Mouse (Mus musculus) heart, postnatal 14 days (tissue): ENCODE results near the gene Tiam1. TPM values are rescaled to one million over a fixed set of nuclear protein-coding genes. Genes with fewer than 3 reads are reported as not detected.
A peak's percentile ranks its signal among the peaks of the same experiment; 100 is the strongest.

Source experiments
- DNase-seq, 2 experiments: peaks; one replicate each; pipeline ENCODE4 v3.0.0; 2021 to 2022
- intact Hi-C: fragments of 180-260 bp; cut with DNase I; formaldehyde crosslinking; loops from one replicate; pipeline ENCODE4 v1.15.1; 2025
- total RNA-seq, 2 experiments: library from RNA; stranded (reverse); gene quantifications; 2 replicates each; pipeline ENCODE4 v1.2.3; 2021

Tiam1 gene
- total RNA-seq, 2 experiments from 2014 or later, result 6.1 to 7.6 TPM

DNA sequence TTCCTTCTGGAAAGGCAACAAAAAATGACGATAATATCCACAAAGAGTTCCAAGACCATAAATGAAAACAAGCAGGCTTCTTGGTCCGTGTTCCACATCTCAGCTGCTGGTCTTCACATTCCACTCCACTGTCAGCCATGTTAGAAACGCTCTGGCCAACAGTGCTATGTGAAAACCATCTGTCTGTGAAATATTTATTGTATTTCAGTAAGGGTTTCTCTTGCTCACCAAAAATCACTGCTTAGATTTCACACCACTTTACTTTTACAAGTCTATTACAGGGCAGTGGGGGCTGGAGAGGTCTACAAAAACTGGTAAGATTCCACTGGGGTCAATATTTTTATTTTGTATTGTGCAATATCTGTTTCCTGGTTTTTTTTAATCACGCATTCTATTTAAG lies 127.5 kb downstream of the Tiam1 start:
- intact Hi-C loops, result no loop called here
- no peak for DNase-seq

DNA sequence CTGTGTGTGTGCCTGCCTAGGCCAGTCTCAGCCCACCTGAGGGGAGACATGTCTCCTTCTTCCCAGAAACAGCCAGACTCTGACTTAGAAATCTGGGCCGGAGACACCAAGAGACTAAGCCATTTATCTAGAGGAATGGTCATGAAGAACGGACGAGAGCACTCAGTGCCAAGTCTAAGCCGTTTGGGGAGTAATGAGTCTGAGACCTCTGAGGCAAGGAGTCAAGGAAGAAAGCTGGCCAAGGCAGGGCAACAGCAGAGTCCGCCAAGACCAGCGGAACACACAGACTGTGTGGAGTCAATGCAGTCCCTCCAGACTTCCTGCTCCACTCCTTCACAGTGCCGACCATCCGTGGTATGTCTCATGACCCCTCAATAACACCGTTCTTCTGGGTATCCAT lies 129.0 kb downstream of the Tiam1 start:
- peak; percentile 13 to 31 for DNase-seq

DNA sequence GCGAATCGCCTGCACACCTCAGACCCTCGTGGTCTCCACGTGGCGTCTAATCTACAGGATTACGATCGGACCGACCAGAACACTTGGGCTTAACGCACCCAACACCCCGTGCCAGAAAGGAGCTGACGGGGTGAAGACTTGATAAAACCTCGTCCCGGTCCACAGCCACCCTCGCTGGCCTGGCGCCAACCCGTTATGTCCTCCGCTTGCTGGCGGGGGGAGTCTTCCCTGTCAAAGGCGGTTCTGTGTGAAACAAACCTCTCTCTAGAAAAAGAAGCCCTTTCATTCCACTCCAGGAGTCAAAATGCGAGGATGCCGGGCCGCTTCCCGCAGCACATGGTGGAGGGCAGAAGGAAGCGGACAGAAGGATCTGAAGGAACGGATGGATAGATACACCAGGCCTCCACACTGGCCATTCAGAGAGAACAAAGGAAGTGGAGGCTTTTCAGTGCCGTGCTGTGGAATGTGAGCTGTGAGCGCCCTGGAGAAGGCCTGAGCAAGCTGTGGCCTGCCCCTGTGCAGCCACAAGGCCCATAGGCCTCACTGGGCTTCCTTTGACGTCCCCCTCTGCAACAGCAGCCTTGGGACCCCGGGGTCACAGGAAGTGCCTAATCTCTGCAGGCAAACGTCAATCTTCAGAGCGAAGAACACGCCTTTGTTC lies 131.9 kb downstream of the Tiam1 start:
- intact Hi-C loops, result no loop called here
- DNase-seq, result no peak

More for the DNA sequence above, 129.0 kb downstream of the Tiam1 start:
- intact Hi-C loops, result no loop called here

DNA sequence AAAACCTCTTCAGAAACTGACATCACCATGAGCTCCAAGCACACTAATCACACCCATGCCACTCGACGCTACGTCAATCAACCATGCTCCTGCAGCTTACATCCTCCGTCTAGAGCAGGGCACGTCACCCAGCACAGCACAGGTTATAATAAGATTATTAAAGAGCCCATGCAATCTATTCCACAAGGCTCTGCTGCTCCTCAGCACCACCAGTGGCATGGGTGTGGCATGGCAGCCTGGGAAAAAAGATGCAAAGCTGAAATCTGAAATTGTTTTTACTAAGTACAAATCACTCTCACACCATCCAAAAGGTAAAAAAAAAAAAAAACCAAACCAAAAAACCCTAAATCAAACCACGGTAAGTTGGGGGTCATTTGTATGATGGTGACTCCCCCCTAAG lies 135.1 kb downstream of the Tiam1 start:
- no peak for DNase-seq
- intact Hi-C loops, result no loop called here

DNA sequence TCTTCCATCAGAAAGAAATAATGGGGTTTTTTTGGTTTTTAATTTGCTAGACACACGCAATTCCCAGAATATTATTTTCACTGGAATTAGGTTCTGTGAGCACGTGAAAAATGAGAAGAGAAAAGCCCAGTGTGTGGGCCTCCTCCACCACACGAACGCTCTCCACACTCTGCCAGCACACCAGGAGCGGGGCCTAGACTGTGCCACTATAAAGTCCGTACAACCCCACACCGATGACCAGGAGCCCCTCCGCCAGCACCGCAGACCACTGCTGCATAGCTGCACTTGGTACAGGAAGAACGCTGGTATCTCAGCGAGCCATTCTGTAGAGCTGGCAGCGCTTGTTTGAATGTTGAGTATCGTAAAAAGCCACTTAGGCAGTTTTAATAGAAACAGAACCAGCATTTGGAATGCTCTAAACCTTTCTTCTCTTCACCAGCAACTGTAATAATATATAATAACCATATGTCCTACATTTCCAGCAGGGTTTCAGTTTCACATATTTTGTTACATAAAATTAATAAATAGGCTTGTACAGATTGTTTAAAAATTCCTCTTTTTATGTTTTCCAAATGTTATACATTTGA lies 136.1 kb downstream of the Tiam1 start:
- intact Hi-C loops, result no loop called here
- no peak for DNase-seq

DNA sequence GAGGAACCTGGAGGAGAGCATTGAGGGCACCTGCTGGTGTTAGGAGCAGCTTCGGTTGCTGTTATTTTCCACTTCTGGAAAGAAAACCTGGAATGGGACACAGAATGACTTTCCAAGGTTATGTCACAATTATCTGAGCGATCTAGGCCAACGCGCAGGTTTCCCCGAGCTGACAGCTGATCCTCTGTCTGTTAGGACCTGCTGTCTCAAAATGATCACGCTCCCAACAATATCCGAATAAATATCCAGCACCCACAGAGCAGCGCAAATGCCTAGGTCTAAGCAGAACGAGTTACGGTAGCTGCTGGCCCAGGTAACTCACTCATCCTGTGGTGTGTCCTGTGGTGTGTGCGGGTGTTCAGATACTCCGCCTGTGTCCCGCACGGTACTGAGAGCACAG lies 140.0 kb downstream of the Tiam1 start:
- no peak for DNase-seq
- intact Hi-C loops, result no loop called here

DNA sequence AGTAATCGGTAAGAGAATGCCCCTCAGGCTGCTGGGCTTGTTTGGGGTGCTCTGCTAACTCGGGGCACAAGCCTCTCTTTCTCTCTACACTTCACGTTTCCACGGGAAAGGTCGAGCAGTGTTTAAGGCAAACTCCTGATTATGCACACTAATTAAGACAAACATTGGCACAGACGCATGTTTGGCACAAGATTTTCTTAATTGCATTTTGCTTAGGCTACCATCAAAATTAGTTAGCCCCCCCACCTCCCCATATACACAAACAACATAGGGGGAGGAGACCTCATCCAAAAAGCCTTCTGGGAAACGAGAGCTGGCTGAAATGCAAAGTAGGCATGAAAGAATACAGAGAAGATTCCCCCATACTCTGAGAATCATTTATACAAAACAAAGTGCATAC lies 148.4 kb downstream of the Tiam1 start:
- no peak for DNase-seq
- intact Hi-C loops, result no loop called here

DNA sequence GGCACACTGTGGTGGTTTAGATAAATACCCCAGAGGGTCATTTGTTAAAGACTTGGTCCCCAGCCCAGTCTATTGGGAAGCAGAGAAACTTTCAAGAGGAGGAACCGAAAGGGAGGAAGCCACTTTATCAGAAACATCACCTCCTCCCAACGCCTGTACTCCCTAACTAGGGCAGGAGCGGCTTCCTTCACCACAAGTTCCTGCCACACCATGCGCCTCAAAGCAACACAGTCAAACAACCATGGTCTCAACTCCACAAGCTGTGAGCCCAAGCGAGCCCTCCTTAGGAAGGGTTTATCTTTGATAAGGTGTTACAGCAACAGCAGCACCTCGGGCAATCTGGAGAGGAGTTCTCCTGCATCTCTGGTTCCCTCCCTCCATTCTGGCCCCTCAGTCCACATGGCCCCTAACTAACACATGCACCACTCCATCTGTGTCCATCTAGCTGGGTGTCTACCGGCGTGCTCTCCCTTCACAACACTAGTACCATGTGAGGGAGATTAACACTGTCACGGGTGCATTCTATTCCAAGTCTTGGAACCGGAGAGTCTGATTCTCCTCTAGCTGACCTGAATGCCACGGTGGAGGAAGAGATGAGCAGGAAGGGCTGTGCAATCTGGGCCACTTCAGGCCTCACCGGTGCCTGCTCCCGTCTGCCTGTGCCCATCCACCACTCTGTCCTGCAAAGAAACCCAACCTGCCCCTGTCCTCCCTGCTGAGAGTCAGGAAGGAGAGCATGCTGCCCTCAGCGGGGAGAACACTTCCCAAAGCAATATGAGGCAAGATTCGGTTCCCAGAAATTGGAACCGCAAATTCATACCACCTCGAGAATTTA lies 149.4 kb downstream of the Tiam1 start:
- no peak for DNase-seq
- intact Hi-C loops, result no loop called here

DNA sequence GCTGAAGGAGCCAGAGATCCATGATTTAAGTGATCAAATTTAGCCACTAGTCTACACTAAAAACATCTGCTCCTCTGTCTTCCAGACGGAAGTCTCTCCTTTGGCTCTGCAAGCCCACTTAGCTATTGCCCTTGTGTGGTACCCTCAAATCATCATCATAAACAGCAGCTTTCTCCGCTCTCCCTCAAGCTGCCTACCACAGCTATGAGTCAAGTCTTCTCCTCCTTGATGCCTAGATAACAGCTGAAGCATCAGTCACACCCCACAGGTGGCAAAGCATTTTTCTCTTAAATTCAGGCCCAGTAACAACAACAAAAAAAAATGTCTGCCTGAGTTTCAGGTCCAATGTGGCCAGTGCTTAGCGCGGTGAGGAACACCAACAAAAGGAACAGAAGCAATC lies 150.1 kb downstream of the Tiam1 start:
- DNase-seq, result no peak
- intact Hi-C loops, result no loop called here

DNA sequence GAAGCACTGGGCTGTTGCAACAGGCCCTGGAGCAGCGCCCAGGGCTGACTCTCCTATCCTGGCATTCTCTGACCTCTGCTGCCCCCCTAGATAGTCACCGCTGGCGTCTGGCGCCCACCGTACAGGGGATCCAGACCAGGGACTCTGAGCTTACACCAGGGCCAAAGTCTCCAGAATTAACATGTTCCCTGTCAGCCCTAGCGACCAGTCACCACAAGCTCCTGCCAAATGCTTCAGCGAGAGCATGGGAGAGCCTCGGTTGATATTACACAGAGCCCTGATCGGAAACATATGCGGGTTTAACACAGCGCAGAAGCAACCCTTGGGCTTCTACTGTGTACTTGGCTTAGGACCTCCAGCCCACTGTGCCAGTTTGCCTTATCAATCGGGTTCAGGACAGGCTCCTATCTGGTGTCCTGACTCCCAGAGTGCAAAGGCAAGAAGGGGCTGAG lies 151.8 kb downstream of the Tiam1 start:
- peak; percentile 72 to 74 for DNase-seq
- intact Hi-C loops, result no loop called here

DNA sequence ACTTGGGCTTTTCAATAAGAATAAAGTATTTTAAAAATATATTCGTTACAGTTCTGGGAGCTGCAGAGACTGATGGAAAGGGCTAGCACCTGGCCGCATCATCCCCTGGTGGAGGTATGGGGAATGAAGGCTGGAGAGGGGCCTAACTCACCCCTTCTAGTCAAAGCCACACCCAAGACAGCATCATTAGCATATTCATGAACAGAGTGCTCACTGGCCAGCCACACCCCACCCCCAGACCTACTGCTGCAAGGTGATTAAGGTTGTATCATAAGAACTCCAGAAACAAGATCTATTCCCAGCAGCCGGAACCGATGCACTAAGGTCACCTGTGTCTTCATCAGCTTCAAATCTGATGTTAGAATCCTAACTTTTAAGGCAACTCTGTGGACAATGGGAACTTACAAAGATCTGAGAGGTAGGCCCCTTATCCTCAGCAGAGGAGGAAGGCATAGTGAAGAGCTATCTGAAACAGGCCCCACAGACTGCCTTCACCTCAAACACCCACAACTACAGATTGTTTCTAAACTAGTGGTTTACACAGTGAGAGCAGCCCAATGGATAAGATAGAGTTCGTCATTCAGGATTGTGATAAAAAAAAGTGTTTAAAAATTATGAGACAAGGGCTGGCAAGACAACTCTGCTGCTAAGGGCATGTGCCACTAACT lies 153.1 kb downstream of the Tiam1 start:
- no peak for DNase-seq
- intact Hi-C loops, result no loop called here

DNA sequence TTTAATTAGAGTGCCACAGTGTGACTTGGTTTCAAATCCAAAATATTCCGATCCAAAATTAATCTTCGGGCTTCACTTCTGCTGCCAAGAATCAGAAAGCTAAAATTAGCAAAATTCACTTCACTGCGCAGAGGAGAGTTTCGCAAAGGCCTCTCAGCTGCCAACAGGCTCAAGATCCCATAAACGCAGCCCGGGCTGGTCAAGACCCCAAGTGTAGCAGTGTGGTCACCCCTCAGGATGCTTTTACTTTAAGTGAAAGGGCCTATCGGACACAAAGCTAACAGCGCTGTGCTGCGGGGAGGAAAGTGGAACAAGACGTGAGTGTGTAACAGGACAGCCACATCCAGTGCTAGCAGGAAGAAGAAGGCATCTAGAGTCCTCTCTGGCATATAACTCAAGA lies 153.8 kb downstream of the Tiam1 start:
- DNase-seq, result peak in 1 of 2 experiments; percentile 10
- intact Hi-C loops, result no loop called here

DNA sequence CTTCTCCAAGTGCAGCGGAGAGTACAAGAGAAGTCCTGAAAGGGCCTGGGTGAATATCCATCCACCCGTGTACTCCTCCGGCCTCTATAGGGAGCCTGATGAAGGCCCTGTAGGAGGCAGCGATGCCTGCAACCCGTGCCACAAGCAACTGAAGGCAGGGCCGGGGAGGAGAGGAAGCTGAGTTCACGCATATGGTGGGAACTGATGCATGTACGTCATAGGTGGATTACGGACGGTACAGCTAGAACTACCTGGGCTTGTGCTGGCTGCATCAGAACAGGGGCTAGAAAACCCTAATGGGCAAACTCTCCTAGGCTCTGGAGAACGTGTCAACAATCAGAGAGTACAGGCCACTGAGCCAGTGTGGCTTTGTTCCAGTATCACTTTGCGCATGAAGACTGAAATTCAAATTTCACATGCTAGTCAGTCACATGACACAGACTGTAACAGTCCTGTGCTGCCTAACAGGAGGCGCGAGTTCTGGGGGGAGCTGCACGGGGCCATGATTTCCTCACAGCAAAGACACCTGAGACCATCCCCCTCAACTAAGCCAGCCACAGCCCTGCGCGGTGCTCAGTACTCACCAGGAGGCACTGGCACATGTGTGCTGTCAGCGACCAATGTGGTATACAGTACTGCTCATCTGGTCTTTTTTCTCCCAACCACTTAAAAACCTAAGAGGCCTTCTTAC lies 156.8 kb downstream of the Tiam1 start:
- DNase-seq, result no peak
- intact Hi-C loops, result no loop called here

DNA sequence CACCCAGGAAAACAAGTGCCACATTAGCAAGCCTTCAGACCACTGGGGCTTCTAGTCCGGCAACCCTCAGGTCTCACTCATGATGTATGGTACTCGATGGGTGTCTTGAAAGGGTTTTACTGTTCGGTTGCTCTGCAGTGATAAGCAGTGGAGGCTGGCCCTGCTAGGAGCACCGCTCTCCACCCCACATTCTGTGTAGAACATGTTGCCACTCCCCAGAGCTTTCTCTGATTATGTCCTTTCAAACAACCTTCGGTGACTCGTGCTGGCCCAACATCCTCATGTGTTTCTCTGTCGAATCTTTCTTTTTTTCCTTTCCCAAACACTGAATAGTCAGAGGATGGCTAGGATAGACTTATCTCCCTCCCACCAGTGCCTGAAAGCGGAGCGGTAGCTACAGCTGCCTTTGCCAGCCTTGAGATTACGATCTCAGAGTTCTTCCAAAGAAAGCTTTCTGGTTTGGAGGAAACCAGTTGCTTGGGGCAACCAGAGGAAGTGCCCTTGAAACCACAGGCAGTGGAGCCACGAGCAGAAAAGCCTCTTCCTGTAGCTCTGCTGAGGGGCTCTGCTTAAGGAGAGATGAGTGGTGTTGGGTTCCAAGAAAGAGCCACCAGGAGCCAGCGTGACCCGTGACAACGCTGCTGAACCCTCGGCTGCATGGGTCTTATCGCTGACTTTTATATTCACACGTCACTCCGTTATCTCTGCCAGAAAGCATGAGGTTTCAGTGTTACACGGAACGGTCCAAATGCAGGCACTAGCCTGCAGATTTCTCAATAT lies 157.7 kb downstream of the Tiam1 start:
- intact Hi-C loops, result no loop called here
- DNase-seq, result peak in 1 of 2 experiments; percentile 6

DNA sequence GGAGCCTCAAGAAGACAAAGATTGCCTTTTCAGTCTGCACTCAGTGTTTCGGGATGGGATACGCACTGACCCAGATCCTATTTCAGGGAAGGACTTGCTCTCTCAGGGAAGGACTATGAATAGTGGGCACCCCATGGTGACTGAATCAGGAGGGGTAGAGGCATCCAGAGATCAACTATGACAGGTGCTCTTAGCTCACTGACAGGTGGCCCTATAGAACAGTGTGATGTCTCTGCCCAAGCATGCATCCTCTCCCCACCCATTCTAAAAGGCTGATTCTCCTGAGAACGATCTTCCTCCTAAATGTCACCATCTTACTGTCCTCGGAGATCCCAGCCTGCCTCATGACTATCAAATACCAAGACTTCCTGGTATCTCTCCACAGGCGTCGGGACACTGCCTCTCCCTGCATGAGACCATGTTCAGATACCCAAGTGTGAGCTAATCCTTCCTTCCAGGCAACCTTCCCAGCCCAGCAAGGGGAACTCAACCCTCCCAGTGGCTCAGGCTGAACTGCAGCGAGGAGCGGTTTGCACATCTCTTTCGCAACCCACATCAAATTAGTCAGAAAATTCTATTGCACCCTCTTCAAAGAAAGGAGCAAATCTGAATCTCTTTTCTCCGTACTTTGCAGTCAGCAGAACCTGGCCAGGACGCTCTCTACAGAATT lies 163.4 kb downstream of the Tiam1 start:
- peak; percentile 38 to 42 for DNase-seq
- intact Hi-C loops, result no loop called here

DNA sequence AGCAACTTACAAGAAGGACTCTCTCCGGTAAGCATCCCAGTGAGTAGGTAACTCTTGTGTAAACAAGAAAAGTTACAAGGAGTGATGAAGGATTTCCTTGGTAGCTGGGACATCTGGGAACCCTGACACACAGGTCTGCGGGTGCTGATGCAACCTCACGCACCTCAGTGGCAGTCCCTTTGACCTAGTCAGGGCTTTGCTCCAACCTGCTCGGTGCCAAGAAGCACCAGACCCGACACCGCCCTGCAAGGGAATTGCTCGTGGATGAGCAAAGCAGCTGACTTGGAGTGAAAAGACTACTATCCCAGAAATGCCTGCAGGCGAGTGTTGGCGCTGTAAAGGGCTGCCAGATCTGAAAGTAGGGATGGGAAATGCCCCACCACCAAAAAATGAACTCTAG lies 168.1 kb downstream of the Tiam1 start:
- intact Hi-C loops, result no loop called here
- DNase-seq, result no peak

DNA sequence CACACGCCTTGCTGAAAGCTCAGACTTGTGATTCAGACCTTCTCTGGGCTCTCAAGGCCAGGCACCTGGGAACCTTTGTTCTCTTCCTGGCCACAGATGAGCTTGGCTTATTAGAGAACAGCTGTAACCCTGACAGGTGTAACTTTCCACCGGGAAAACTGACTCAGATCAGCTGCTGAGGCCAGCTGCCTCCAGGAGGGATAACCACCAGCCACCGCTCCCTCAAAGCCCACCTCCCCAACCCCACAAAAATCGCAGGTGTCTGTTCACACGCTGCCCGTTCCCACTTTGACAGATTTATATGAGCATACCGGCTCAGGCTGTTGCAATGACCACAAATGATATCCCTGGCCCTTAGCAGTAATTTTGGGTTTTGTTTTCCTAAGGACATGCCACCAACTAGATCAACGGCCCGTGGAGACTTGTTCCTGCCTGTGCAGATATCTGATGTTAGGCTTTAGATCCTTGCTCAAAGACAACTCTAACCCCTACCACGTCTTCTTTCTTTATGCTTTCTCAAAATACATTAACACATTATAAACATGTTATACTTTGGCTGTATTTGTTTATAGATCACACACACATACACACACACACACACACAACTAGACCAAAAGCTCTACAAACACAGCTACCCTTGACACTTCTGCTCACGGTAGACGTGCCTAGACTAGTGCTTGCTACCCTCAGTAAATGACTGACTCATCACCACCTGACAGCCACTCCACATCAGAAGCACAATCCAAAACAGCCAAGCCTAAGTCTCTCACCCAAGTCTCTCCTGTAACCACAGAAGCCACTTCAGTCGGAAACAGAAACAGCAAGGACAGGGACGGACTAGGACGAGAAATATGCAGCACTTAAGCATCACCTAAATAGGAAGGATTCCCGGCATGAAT lies 169.5 kb downstream of the Tiam1 start:
- DNase-seq, result no peak
- intact Hi-C loops, result no loop called here

DNA sequence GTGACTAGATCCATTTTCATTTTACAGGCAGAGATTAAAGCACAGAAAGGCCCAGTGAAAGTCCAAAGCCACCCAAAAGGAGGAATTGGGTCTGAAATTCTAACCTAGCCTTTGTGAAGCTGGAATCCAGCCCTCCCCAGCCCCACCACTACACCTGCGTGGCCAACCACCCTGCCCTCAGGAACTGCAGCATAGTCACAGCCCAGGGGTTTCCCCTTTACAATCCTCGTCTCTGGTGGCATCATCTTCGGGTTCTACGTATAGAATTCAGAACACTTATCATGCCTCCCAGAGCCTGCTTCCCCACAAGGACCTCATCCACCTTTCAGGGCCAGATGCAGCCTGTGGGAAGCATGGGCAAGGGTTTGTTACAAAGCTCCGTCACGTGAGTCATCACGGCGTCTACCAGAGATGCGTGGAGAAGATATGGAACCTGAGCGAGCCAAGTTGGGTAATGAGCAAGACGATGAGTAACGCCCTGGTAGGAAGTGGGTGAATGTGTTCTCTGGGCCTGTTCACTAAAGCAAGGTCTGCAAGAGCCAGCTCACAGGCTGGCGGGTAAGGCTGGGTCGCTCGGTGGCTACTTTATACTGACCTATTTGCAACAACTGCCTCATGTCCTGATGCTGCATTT lies 170.6 kb downstream of the Tiam1 start:
- intact Hi-C loops, result no loop called here
- no peak for DNase-seq
